Mouse (Mus musculus): Measurements from ENCODE around the gene Ap4b1.

GRCm38 (mm10) chr3:103789096-103789495, 20.2 kb upstream of the Ap4b1 start:
- TF ChIP-seq ZC3H11A (IDR thresholded peaks at IDR 0.05; ENCODE audit: borderline replicate concordance, low read depth, low read length) = no peak
- TF ChIP-seq MAFK (IDR thresholded peaks at IDR 0.05; ENCODE audit: insufficient read depth, low read depth, low read length) = no peak
- TF ChIP-seq HCFC1 (IDR thresholded peaks at IDR 0.05; ENCODE audit: borderline replicate concordance, insufficient read depth, low read length) = no peak

Measured in ES-E14 (cell line).